Mouse (Mus musculus): ENCODE data around the gene Unc93b1.
A peak's percentile ranks its signal among the peaks of the same experiment; 100 is the strongest.

Unc93b1 gene

GRCm38 (mm10) chr19:3935032-3935895, at the start of gene Unc93b1:
Unc93b1 (plus strand) TSS chr19:3935186.
- peak; percentile 87 for DNase-seq (ENCODE audit: low spot score)

- no peak for DNase-seq (ENCODE audit: low spot score)
These were observed 45.9 kb upstream of the Unc93b1 start for GRCm38 (mm10) chr19:3889096-3889495.

DNA sequence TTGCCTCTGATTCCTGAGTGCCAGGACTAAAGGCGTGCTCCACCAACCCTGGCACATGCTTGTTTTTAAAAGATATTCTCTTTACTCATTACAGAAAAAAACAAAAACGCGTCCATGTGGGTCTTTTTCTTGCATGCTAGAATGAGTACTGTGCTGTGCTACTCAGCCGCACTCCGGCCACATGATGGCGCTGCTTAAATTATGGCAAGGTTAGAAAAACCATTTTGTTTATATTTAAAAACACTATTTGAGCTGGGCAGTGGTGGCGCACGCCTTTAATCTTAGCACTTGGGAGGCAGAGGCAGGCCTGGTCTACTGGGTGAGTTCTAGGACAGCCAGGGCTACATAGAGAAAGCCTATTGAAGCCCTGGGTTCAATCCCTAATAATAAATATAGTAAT, 44.8 kb upstream of the Unc93b1 start:
- DNase-seq (ENCODE audit: low spot score): no peak

DNA sequence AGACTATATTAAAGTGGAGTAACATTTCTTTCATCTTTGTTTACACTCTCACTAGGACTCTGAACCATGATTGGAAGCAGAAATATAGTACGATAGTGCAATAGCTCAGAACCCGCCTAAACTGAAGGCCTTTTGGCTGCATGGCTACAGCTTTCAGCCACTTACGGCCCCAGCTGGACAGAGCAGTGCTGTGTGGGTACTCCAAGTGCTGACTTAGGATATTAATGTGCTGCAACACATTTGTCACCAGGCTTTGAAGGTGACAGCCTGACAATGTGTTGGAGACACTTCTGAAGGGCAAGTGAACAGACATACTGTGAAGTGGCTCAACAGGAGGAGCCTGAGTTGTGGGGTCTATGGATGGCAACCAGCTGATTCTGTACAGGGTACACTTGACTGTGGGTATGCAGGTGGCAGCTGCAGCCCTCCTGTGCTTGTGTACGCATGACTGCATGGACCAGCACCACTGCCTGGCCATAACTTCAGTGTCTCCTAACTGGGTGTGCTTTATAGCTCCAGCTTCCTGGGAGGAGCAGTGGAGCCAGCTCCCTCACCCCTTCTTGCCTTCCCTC, 41.4 kb upstream of the Unc93b1 start:
- DNase-seq (ENCODE audit: low spot score): no peak

- no peak for DNase-seq (ENCODE audit: low spot score)
These were observed 40.7 kb upstream of the Unc93b1 start for GRCm38 (mm10) chr19:3894294-3894693.

DNA sequence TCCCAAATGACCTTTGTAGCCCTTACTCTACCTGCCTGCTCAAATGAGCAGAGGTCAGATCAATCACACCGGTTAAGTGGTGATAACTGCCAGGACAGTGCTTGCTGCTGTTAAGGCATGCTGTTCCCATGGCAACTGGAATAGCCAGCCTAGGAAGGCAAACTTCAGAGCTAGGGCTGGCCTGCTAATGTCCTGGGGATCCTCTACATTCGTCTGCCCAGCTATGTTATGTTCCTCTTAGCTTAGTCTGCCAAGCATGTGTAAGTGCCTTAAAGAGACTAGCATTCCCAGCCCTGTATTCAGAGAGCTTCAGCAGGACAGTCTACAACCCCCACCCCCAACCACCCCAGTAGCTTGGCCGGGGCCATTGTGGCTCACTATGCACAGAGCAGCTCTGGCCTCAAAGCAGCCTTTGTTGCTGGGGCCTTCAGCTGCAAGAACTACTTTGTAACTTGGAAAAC, 39.8 kb upstream of the Unc93b1 start:
- DNase-seq (ENCODE audit: low spot score): no peak

- DNase-seq (ENCODE audit: low spot score): no peak
These were observed 38.8 kb upstream of the Unc93b1 start for GRCm38 (mm10) chr19:3896208-3896607.

DNA sequence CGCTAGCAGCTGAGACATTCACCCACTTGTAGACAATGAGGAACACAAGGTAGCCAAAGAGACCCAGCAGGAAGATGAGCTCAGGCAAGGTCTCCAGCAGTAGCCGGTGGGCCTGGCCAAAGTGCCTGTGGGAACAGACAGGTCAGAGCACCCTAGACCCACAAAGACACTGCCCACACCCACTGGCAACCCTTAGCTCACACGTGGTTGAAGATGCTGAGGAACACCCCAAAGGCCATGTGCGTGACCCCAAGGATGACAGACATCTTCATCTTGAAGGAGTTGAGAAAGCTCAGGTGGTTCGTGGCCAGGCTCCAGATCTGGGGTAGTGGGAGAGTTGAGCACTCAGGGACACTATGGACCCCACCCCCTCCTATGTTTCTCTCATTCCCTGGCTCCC, 37.4 kb upstream of the Unc93b1 start:
- DNase-seq (ENCODE audit: low spot score): no peak

- DNase-seq (ENCODE audit: low spot score): no peak
These were observed 36.0 kb upstream of the Unc93b1 start for GRCm38 (mm10) chr19:3898952-3899351.

- no peak for DNase-seq (ENCODE audit: low spot score)
These were observed 35.4 kb upstream of the Unc93b1 start for GRCm38 (mm10) chr19:3899618-3900017.

GRCm38 (mm10) chr19:3902966-3903365, 32.0 kb upstream of the Unc93b1 start:
- DNase-seq (ENCODE audit: low spot score): no peak

DNA sequence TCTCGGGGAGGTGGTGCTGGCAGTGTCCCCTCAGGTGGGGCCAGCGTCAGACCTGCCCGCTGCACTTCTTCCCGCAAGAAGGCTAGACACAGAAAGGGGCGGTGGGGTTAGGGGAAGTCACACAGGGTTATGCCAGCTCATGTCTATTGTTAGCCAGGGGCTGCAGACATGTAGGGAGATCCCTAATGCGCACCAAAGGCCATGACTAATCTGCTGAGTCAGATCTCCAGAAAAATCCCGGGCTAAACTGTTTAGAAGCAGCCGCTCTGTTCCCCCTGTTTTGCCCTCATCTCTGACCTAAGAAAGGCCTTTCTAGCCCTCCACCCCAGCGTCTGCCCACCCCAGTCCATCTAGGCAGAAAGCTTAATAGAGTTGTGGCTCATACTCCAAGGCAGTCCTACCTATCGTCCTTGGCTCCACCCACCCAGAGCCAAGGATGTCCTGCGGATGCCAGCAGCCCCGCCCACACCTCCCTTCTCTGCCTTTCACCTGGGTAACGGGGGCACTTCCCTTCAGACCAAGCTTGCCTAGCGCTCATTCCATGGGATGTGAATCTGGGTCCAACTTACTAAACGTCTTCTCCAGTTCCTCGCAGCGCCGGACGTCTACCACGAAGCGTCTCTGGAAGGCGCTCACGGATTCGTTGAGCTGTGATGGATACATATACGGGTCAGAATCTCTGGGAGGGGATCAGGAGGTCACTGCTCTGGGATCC, 31.2 kb upstream of the Unc93b1 start:
- DNase-seq (ENCODE audit: low spot score): no peak

GRCm38 (mm10) chr19:3904363-3904675, 30.7 kb upstream of the Unc93b1 start:
- no peak for DNase-seq (ENCODE audit: low spot score)

GRCm38 (mm10) chr19:3905261-3905969, 29.6 kb upstream of the Unc93b1 start:
- DNase-seq (ENCODE audit: low spot score): peak; percentile 77

- DNase-seq (ENCODE audit: low spot score): no peak
These were observed 28.7 kb upstream of the Unc93b1 start for GRCm38 (mm10) chr19:3906326-3906725.

DNA sequence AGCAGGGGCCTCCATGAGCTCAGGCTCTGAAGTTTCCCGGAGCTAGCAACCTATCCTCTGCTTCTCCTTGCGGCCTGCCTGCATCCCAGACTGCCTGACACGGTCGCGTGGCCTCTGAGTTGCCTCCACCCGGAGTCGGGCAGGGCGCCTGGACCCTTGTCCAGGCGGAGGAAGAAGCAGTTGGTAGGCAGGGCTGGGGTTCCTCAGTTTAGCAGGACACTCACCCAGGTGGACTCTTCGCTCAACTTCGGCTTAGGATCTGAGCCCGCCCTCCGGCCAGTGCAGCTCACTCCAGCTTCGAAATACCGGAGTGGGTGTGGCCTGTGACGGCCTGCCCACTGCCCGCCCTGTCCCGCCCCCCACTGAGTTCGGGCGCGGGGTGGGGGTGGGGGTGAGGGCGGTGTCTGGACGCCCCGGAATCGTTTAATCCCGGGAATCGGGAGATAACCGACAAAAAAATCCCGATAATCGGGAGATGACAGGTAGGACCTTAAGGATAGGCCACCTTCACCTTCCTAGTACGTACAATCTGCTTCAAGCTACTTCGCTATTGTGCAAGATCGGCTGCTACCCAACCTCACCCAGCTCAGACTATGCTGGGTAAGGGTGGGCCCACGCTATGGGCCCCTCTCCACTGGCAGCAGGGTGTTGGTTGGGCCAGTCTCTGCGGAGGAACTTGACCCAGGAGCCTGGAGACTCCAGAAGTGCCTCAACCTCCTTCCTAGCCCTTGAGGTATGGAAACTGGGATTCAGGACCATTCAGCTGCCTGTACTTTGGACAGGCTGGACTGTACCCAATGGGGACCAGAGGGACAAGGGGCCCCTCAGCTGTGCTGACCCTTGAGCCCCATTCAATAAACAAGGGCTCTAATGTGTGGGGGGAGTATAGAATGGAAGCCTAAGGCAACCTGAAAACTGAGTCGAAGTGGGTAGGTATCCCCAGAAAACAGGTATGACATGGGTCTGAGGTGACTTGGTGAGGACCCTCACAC, 27.9 kb upstream of the Unc93b1 start, which contains the start of gene Tcirg1:
Tcirg1 (minus strand) TSS at position 339 of the 992 bp plus-strand sequence.
- peak; percentile 84 for DNase-seq (ENCODE audit: low spot score)

GRCm38 (mm10) chr19:3907876-3908660, 26.9 kb upstream of the Unc93b1 start:
- no peak for DNase-seq (ENCODE audit: low spot score)

DNA sequence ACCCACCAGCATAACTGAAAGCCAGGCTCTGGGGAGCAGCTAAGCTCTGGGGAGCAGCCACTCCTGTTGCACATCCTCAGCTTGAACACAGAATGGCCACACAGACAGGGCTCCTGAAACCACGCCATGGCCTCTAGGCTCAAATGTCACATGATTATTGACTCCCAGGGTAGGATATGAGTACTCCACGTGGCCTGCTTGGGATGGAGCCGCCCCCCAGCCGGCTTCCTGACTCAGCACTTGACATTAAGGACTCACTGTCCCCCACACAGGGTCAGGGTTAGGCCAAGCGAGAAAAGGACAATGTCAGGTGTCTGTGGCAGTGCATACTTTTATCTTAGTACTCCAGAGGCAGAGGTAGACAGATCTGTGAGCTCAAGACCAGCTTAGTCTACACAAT, 24.8 kb upstream of the Unc93b1 start:
- no peak for DNase-seq (ENCODE audit: low spot score)

GRCm38 (mm10) chr19:3912337-3913204, 22.4 kb upstream of the Unc93b1 start, which contains the start of gene Ndufs8:
Ndufs8 (minus strand) TSS chr19:3912774.
- peak; percentile 99 for DNase-seq (ENCODE audit: low spot score)
